Mouse (Mus musculus): ENCODE data around the gene D130040H23Rik. TPM values are rescaled to one million over a fixed set of nuclear protein-coding genes. Genes with fewer than 3 reads are reported as not detected.
A peak's percentile ranks its signal among the peaks of the same experiment; 100 is the strongest.
"Not testable (repeated sequence)": the region's sequence is repeated elsewhere in the genome, so short reads cannot be mapped to it uniquely, and the experiment has no call there.

Gene D130040H23Rik
- 9.5 and 11.4 TPM in 2 replicates for polyA plus RNA-seq (2015; fragmentation: Nextera tagmentation; extraction: Ambion mirVana)

DNA sequence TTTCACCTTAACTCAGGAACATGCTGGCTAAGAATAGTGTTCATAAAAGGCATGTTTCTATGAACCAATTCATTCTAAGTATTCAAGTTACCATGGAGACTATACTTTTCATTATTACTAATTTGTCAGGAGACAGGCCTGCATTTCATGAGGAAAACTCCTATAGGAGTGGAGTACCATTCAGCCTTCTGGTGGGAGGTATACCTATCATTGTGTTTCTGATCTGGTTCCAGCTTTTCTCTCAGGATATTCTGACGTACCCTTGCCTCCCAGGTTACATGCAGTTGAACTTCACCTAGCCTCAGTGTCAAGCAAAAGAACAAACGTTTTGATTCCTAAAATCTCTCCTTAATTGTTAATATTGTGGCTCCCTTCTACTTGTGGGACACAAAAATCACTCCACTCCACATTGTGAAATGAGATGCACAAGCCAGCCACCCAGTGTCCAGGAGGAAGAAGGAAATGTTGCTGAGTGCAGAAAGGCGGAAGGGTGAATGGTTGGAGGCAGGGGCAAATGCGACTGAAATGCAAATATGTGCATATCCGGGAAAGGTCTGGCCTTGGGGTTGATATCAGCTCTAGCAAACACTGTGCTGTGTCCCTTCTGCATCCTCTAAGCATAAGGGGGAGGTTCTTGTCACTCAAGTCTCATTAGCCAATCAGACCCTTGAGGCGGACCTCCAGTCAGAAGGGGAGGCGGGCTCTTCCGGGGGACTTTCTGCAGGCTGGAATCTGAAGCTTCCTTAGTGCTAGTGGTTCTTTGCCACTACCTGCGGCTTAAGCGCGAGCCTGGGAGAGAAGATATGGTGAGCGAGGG, at the start of gene D130040H23Rik:
Gene D130040H23Rik, plus strand, starts transcription at position 695 of the 817 bp plus-strand sequence.
- Histone ChIP-seq H3K9me3 (peaks cover 9% of the 10 kb centered on the region; the same call in 1 of the 2 replicates), H3K27ac (replicated peaks) (peak within 1 kb of the TSS; percentile 94), H3K4me3 (peak within 1 kb of the TSS; percentile 72), H3K27me3 (no peaks in the 10 kb centered on the region), H3K36me3 (peaks cover 25% of the 10 kb centered on the region), H3K4me1 (replicated peaks) (peaks cover 19% of the 10 kb centered on the region), H3K9ac (peak within 1 kb of the TSS; percentile 90), H3K4me2 (peak within 1 kb of the TSS; percentile 62)
- WGBS = 9% methylated on average over 12 of the region's 12 CpGs
- peak; percentile 100 for ATAC-seq (ENCODE audit: low read depth)

DNA sequence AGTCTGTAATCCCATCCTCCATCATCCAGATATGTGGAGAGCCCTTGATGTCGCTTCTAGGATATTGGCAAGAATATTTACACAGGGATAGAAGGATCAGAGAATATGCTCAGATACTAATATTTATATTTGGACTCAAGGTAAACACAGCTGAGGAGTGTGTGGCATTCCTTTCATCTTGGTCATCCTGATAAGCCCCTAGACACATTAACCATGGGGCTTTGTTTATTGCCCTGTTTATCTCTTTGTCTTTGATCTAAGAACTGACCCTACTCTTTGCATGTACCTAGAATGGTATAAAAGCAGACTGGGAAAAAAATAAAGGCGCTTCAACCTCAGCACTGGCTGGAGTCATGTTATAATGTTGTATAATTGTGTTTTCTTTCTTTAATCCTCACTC, 28.3 kb upstream of the D130040H23Rik start:
- H3K9ac ChIP-seq = no peak overlapping the region

DNA sequence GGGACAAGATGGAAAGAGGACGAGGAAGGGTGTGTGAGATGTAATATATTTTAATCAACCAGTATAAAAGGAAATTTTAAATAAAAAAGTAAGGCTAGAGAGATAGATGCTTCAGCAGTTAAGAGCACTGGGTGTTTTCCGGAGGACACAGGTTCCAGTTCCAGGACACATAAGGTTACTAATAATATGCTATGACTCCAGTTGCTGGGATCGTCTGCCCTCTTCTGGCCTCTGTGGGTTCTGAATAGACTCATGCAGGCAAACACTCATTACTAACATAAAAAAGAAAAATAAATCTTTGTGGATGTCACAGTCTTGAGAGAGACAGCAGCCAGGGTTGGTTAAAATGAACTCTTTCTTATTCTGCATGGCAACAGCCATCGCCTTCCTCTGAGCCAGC, 2.4 kb upstream of the D130040H23Rik start:
- H3K9ac ChIP-seq = no peak overlapping the region
- H3K4me1 ChIP-seq (replicated peaks) = peaks cover 19% of the 10 kb centered on the region
- H3K36me3 ChIP-seq = peaks cover 6% of the 10 kb centered on the region; the same call in 1 of the 2 replicates
- ATAC-seq (ENCODE audit: low read depth) = no peak
- H3K4me3 ChIP-seq = no peak overlapping the region
- H3K27me3 ChIP-seq = no peaks in the 10 kb centered on the region
- no peaks in the 10 kb centered on the region for H3K9me3 ChIP-seq
- WGBS = 46% methylated on average over 4 of the region's 4 CpGs
- no peak overlapping the region for H3K4me2 ChIP-seq
- no peak overlapping the region for H3K27ac ChIP-seq (replicated peaks)

More for the DNA sequence above, 28.3 kb upstream of the D130040H23Rik start:
- H3K4me2 ChIP-seq = no peak overlapping the region
- no peaks in the 10 kb centered on the region for H3K27me3 ChIP-seq
- no peak overlapping the region for H3K4me3 ChIP-seq
- no peak for ATAC-seq (ENCODE audit: low read depth)
- WGBS = 89% methylated on average over 2 of the region's 2 CpGs
- no peaks in the 10 kb centered on the region for H3K36me3 ChIP-seq
- H3K27ac ChIP-seq (replicated peaks) = no peak overlapping the region
- no peaks in the 10 kb centered on the region for H3K4me1 ChIP-seq (replicated peaks)
- no peaks in the 10 kb centered on the region for H3K9me3 ChIP-seq

DNA sequence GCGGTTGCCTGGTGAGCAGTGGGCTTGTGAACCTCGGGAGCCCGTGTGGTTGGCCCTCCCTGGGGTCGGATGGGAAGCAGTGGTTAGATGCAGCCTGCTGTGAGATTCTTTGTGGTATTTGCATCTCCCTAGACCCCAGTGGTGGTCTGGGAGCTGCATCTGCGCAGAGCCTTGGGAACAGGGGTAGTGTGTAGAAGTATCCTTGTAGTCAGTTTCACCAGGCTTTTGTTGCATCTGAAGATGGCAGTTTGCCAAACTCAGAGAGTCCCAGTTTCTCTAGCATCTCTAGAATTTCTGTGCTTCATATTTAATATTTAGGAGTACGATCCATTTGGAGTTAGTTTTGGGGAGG, 299 bp downstream of the D130040H23Rik start:
- no peaks in the 10 kb centered on the region for H3K27me3 ChIP-seq
- peak overlapping the region; percentile 62 for H3K4me2 ChIP-seq
- H3K9ac ChIP-seq = peak overlapping the region; percentile 90
- H3K4me3 ChIP-seq = peak overlapping the region; percentile 72
- ATAC-seq (ENCODE audit: low read depth) = peak; percentile 94
- H3K9me3 ChIP-seq = peaks cover 15% of the 10 kb centered on the region; the same call in 1 of the 2 replicates
- H3K4me1 ChIP-seq (replicated peaks) = peaks cover 19% of the 10 kb centered on the region
- peak overlapping the region; percentile 94 for H3K27ac ChIP-seq (replicated peaks)
- peaks cover 28% of the 10 kb centered on the region for H3K36me3 ChIP-seq
- 16% methylated on average over 6 of the region's 6 CpGs for WGBS

DNA sequence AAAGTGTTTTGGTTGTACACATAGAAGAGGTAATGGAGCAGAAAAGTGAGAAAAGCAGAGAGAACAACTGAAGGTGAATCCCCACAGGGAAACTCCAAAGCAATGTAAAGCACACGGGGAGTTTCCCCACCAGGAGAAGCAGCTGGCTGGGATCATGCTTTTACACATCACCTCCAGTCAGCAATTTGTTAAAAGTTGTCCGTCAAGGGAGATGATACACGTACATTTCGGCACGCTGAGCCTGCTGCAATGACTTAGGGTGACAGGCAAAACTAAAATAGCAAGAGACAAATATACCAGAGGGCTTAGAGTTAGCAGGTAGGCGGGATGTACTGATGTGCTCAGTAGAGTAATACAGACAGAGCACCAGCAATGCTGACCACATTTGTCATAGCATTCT, 1.6 kb downstream of the D130040H23Rik start:
- no peak overlapping the region for H3K4me2 ChIP-seq
- H3K4me1 ChIP-seq (replicated peaks) = peaks cover 19% of the 10 kb centered on the region
- peaks cover 35% of the 10 kb centered on the region for H3K36me3 ChIP-seq
- no peak for ATAC-seq (ENCODE audit: low read depth)
- H3K27me3 ChIP-seq = no peaks in the 10 kb centered on the region
- H3K9me3 ChIP-seq = peaks cover 27% of the 10 kb centered on the region
- no peak overlapping the region for H3K4me3 ChIP-seq
- H3K9ac ChIP-seq = no peak overlapping the region
- WGBS = 85% methylated on average over 6 of the region's 6 CpGs
- H3K27ac ChIP-seq (replicated peaks) = no peak overlapping the region

DNA sequence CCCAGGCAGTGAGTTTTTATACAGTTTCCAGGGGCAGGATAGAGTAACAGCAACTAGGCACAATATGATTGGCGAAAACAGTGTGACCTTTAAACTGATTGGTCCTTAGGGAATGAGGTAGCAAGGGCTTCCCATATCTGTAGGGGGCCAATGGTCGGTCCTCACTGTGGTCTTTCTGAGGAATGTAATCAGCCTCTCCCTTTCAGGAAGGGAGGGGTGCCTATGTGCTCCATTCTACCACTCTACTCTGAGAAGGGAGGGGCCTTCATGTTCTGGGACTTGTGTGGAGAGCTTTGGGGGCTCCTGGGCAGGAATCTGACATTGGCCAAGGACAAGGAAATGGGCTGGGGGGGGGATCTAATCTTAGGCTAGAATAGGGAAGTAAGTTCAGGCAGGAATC, 53.9 kb downstream of the D130040H23Rik start:
- 87% methylated on average over 2 of the region's 2 CpGs for WGBS

DNA sequence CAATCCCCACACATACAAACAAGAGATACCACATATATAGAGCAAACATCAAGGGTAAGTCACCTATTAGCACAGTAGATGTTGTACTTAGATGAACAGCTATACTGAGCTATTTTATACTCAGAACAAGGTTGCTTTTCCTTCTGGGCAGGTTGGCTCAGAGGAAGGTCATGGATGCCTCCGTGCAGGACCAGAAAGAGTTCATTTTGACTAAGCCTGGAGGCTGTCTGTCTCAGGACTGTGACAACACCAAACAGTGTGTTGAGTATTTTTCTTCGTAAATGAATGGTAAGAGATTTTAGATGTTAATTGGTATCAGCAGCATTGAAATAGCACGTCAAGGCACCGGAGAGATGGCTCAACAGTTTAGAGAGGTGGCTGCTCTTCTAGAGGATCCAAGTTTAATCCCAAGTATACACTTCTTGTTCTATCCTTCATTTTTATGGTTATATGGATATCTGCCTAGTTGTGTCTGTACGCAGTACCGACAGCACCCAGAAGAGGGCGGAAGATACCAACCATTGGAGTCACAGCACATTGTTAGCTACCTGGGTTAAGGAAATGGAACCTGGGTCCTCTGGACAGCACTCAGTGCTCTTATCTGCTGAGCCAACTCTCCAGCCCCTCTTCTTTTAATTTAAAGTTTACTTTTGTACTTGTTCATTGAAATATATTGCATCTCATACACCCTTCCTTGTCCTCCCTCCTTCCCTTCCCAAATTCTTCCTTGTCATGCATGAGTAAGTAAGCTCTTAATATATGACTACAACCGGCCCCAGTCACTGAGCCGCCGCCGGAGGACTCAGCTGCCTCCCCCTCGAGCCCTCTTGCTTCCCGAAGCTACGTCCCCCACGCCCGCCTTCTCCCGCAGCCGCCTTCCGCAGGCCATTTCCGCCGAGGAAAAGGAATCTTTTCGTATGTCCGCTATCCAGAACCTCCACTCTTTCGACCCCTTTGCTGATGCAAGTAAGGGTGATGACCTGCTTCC, 57.7 kb downstream of the D130040H23Rik start:
- 15% methylated on average over 24 of the region's 24 CpGs for WGBS
- H3K27me3 ChIP-seq = no peaks in the 10 kb centered on the region
- peak; percentile 95 for ATAC-seq (ENCODE audit: low read depth)

More for the DNA sequence above, 53.9 kb downstream of the D130040H23Rik start:
- ATAC-seq (ENCODE audit: low read depth) = no peak
- Histone ChIP-seq H3K4me3 (no peak overlapping the region), H3K27me3 (no peaks in the 10 kb centered on the region), H3K36me3 (peaks cover 5% of the 10 kb centered on the region; the same call in 1 of the 2 replicates), H3K4me1 (replicated peaks) (no peaks in the 10 kb centered on the region), H3K4me2 (no peak overlapping the region), H3K27ac (replicated peaks) (no peak overlapping the region), H3K9me3 (0 out of 2 replicates have a peak, but pooled peaks cover 6% of the 10 kb centered on the region), H3K9ac (no peak overlapping the region)

DNA sequence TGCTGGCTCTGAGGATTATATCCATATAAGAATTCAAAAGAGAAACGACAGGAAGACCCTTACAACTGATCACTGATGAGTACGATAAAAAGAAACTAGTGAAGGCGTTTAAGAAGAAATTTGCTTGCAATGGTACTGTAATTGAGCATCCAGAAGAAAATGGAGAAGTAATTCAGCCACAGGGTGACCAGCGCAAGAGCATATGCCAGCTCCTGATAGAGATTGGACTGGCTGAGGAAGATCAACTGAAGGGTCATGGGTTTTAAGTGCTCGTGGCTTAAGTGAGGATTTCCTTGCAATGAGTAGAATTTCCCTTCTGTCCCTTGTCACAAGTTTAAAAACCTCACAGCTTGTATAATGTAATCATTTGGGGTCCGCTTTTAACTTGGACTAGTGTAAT, 58.4 kb downstream of the D130040H23Rik start:
- not testable (repeated sequence) for H3K27me3 ChIP-seq; H3K27ac ChIP-seq (replicated peaks); ATAC-seq (ENCODE audit: low read depth); H3K36me3 ChIP-seq; H3K9me3 ChIP-seq; H3K4me1 ChIP-seq (replicated peaks)
- Histone ChIP-seq H3K9ac (peak overlapping the region; percentile 71), H3K4me2 (peak overlapping the region; percentile 62), H3K4me3 (peak overlapping the region; percentile 37)
- 70% methylated on average over 6 of the region's 6 CpGs for WGBS

More for the DNA sequence above, 57.7 kb downstream of the D130040H23Rik start:
- Histone ChIP-seq H3K4me3 (peak overlapping the region; percentile 37), H3K4me2 (peak overlapping the region; percentile 62), H3K4me1 (replicated peaks) (no peaks in the 10 kb centered on the region), H3K9ac (peak overlapping the region; percentile 71), H3K9me3 (0 out of 2 replicates have a peak, but pooled peaks cover under 1% of the 10 kb centered on the region), H3K36me3 (no peaks in the 10 kb centered on the region), H3K27ac (replicated peaks) (no peak overlapping the region)

Other genes with a start within 250 kb of the D130040H23Rik start
- 10.7 and 11.6 TPM in 2 replicates for gene Zfp930, start 62.0 kb upstream of the D130040H23Rik start, polyA plus RNA-seq (2015; fragmentation: Nextera tagmentation; extraction: Ambion mirVana)
- not detected in 2 replicates for gene Gm9495, start 182.5 kb downstream of the D130040H23Rik start, polyA plus RNA-seq (2015; fragmentation: Nextera tagmentation; extraction: Ambion mirVana)